Mouse (Mus musculus) bone marrow, adult 2 months (tissue): ENCODE measurements around the gene Mapkap1. TPM values are rescaled to one million over a fixed set of nuclear protein-coding genes. Genes with fewer than 3 reads are reported as not detected.
"Not testable (repeated sequence)": the region's sequence is repeated elsewhere in the genome, so short reads cannot be mapped to it uniquely, and the experiment has no call there.

Experiments used
- H3K27ac ChIP-seq: fragments of 200-500 bp; 2 replicates; pipeline ENCODE4 v1.5.1; 2012; ENCODE audit warnings: low read depth, mild to moderate bottlenecking, control low read depth, inconsistent platforms, low read length; ENCODE audit not compliant: control insufficient read depth, poor library complexity, insufficient read depth
- H3K4me1 ChIP-seq: fragments of 200-500 bp; 2 replicates; pipeline ENCODE4 v1.6.1; 2011; ENCODE audit warnings: low read length; ENCODE audit not compliant: control insufficient read depth, insufficient read depth
- H3K4me3 ChIP-seq: fragments of 200-500 bp; replicated peaks from 2 replicates; pipeline ENCODE3; 2011; ENCODE audit warnings: mild to moderate bottlenecking, low read depth, low read length, control low read depth; ENCODE audit not compliant: control insufficient read depth
- CTCF ChIP-seq: fragments of 200-500 bp; IDR thresholded peaks from 2 replicates; pipeline ENCODE4 v1.5.1; 2011; ENCODE audit warnings: low read length, control low read depth; ENCODE audit not compliant: control insufficient read depth, insufficient read depth
- POLR2A ChIP-seq: fragments of 200-500 bp; IDR thresholded peaks from 2 replicates; pipeline ENCODE4 v1.6.1; 2011; ENCODE audit warnings: low read depth, mild to moderate bottlenecking, control low read depth, low read length, borderline replicate concordance; ENCODE audit not compliant: control insufficient read depth
- WGBS: fragments of 180-500 bp; shearing (Covaris S2); methylation state at CpG from one replicate; pipeline ENCODE4 v1.1.7; 2018; 5-methylcytosine and 5-hydroxymethylcytosine counted together
- polyA plus RNA-seq: library from polyadenylated mRNA; stranded (reverse); fragments of >200 nt; gene quantifications from 2 replicates; pipeline ENCODE4 v1.2.4, GENCODE M21; 2011; ENCODE audit warnings: low replicate concordance; ENCODE audit not compliant: missing spikeins, insufficient read depth, insufficient read length

Gene Mapkap1
- polyA plus RNA-seq, 1 experiment, result 42.3 TPM

- WGBS, result 80% methylated on average over 1 of the region's 1 CpGs
- Histone ChIP-seq H3K4me1 (no peaks in the 10 kb centered on the region), H3K4me3 (no peak overlapping the region), H3K27ac (no peak overlapping the region)
- TF ChIP-seq CTCF, result no peak
- no peak for TF ChIP-seq POLR2A
Observed at GRCm38 (mm10) chr2:34420256-34420655, 13.7 kb downstream of the Mapkap1 start.

- no peak for TF ChIP-seq POLR2A
- no peak for TF ChIP-seq CTCF
- no peak overlapping the region for H3K4me3 ChIP-seq
- no peak overlapping the region for H3K27ac ChIP-seq
- WGBS, result 88% methylated on average over 3 of the region's 3 CpGs
- H3K4me1 ChIP-seq, result no peaks in the 10 kb centered on the region
Observed at GRCm38 (mm10) chr2:34424186-34424585, 17.6 kb downstream of the Mapkap1 start.

- H3K27ac ChIP-seq, result no peak overlapping the region
- 88% methylated on average over 4 of the region's 4 CpGs for WGBS
- no peaks in the 10 kb centered on the region for H3K4me1 ChIP-seq
- no peak for TF ChIP-seq POLR2A
- TF ChIP-seq CTCF, result no peak
- H3K4me3 ChIP-seq, result no peak overlapping the region
Observed at GRCm38 (mm10) chr2:34425573-34426223, 19.1 kb downstream of the Mapkap1 start.

- Histone ChIP-seq H3K27ac (no peak overlapping the region), H3K4me1 (no peaks in the 10 kb centered on the region), H3K4me3 (no peak overlapping the region)
- TF ChIP-seq CTCF (no peak), POLR2A (no peak)
- 94% methylated on average over 8 of the region's 8 CpGs for WGBS
Observed at GRCm38 (mm10) chr2:34430663-34431062, 24.1 kb downstream of the Mapkap1 start.

- WGBS, result 90% methylated on average over 12 of the region's 12 CpGs
- TF ChIP-seq CTCF (no peak), POLR2A (no peak)
Observed at GRCm38 (mm10) chr2:34431701-34432372, 25.3 kb downstream of the Mapkap1 start.

GRCm38 (mm10) chr2:34432887-34433286 is 26.3 kb downstream of the Mapkap1 start:
- H3K4me3 ChIP-seq, H3K27ac ChIP-seq, H3K4me1 ChIP-seq: not testable (repeated sequence)
- WGBS, result 95% methylated on average over 1 of the region's 2 CpGs

More at GRCm38 (mm10) chr2:34431701-34432372, 25.3 kb downstream of the Mapkap1 start:
- H3K4me1 ChIP-seq, result no peaks in the 10 kb centered on the region
- H3K4me3 ChIP-seq, result no peak overlapping the region
- H3K27ac ChIP-seq, result no peak overlapping the region

GRCm38 (mm10) chr2:34436321-34436720 is 29.8 kb downstream of the Mapkap1 start:
- H3K4me1 ChIP-seq, result no peaks in the 10 kb centered on the region
- TF ChIP-seq CTCF (no peak), POLR2A (no peak)
- H3K4me3 ChIP-seq, result no peak overlapping the region
- 81% methylated on average over 3 of the region's 3 CpGs for WGBS
- no peak overlapping the region for H3K27ac ChIP-seq

- WGBS, result 75% methylated on average over 4 of the region's 4 CpGs
- TF ChIP-seq CTCF, result no peak
- TF ChIP-seq POLR2A, result no peak
- Histone ChIP-seq H3K27ac (no peak overlapping the region), H3K4me3 (no peak overlapping the region), H3K4me1 (no peaks in the 10 kb centered on the region)
Observed at GRCm38 (mm10) chr2:34448756-34449155, 42.2 kb downstream of the Mapkap1 start.
